Mouse (Mus musculus) cerebellum, postnatal 4 days (tissue): ENCODE measurements around the gene Gli1.

Experiments
- DNase-seq, 2 experiments: peaks; one replicate each; pipeline ENCODE4 v3.0.0; 2022; ENCODE audit warnings: low spot score in 2 of 2, mixed read lengths in 1 of 2

Gene Gli1

GRCm38 (mm10) chr10:127292987-127293538 lies 48.7 kb downstream of the Gli1 start:
- DNase-seq = no peak

GRCm38 (mm10) chr10:127291881-127292638 lies 49.7 kb downstream of the Gli1 start:
- no peak for DNase-seq

DNA sequence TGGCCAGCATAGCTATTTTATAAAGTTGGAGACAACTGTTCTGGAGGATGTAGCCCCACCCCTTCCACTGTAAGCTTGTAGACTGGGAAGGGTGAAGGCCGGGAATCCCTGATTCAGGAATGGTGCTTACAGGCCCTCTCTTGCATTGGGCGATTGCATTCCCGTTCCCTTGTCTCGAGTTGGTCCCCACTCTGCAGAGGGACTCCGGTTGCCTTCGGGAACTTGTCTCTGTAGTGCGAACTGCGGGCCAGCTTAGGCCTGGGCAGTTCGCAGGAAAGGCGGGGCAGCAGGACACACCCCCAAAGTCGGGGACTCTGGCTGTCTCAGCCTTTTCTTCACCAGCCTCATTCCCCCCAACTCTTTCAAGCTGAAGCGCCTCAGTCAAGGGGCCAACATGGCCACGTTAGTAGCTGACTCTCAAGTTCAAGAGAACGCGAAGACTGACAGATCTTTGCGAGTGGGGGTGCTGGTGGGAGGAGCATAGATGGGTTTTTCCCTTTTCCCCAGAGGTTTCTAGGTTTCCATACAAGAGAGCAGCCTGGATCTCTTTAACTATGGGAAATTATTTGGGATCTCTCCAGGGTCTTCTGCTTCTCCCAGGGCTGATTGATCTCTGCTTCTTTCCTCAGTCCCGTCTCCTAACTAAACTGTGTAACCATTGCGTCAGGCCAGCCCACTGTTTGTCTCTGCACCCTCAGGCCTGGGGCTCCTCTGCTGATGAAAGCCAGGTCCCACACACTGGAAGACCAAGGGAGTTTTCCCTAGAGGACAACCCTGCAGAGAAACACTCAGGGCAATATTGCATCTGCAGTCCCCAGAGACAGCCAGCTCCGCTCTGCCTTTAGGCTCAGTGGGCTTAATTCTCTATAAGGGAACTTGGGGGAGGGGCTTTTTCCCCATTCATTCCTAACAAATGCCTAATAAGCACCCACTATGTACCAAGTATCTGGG lies 50.6 kb downstream of the Gli1 start:
- DNase-seq = peak in 1 of 2 experiments; percentile 52

- DNase-seq = peak; percentile 98 to 99
These were observed 51.4 kb downstream of the Gli1 start for GRCm38 (mm10) chr10:127290307-127290929.

DNA sequence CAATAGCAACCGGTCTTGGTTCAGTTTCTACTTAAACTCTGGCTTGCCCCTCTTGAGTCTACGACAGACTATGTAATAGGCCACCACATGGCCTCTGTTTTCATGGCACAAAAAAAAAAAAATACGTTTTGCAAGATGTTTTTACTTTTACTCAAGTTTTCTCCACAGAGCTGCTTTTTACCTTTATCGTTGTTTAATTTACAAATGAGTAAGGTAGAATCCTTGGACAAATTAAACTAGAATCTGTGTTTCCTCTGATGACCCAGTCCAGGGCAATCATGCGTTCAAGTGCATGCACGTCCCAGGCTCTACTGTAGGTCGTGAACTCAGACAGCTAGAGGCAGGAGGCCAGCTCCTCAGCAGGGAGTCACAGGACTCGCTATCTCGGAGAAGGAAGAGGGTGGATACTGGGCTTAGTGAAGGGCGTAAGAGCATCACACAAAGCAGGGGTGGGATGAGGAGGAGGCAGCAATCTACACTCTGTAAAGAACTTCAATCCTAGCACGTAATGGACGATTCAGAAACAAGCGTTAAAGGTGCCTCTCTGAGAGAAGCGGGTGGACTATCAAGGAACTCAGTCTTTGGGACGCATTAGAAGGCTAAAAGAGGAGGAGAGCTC lies 52.1 kb downstream of the Gli1 start:
- DNase-seq = peak in 1 of 2 experiments; percentile 77

DNA sequence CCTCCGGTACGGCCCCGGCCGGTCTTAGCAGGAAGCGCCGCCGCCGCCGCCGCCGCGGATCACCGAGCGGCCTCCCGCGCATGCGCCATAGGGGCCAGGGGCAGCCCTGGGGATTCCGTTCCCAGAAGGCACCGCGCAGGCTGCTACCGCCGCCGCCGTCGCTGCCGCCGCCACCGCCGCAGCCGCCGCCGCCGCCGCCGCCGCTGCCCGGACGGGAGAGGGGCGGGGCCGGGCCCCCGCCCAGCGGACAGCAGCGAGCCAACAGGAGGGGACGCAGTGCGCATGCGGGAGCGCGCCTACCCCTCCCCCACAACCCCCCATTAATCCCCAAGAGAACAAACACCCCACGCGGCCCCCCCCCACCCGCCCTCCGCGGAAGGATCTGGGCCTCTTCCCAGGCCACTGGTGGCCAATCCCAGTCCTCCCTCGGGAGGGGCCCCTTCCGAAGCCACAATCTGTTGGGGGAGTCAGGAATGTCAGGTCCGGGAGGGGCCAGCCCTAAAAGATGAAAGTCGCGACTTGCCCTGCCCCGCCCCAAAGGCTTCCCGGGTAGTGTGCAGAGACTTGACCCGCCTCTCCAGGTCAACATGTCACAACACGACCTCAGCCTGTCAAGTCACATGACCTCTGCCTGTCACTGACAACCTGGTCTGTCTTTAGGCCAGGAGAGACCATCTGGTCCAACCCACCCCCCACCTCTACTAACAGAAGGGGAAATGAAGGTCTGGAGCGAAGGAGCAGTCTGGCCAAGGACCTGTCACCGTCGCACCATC lies 52.8 kb downstream of the Gli1 start, which contains the start of gene Mbd6:
Mbd6 (minus strand) TSS at position 219 of the 773 bp plus-strand sequence.
- DNase-seq = peak; percentile 72 to 88

DNA sequence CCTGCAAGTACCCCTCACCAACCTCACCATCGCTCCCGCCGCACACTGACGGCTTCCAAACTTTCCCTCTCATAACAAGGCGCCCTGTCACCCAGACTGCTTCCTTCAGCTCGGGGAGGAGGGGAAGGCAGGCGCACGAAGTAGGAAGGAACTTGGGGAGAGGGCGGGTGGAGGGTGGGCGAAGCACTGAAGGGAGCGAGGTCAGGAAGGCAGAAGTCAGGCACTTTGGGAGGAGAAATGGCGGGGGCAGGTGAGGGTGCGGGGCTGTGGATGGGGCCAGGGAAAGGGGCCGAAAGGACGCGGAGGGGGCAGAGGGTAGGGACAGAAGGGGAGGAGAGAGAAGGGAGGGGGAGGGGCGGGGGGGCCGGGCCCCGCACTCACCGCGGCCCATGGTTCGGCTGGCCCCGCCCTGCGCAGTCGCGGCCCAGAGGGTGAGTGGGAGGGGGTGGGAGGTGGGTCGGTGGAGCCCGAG lies 53.4 kb downstream of the Gli1 start:
- DNase-seq = peak in 1 of 2 experiments; percentile 59

GRCm38 (mm10) chr10:127287936-127288293 lies 53.9 kb downstream of the Gli1 start:
- DNase-seq = no peak

DNA sequence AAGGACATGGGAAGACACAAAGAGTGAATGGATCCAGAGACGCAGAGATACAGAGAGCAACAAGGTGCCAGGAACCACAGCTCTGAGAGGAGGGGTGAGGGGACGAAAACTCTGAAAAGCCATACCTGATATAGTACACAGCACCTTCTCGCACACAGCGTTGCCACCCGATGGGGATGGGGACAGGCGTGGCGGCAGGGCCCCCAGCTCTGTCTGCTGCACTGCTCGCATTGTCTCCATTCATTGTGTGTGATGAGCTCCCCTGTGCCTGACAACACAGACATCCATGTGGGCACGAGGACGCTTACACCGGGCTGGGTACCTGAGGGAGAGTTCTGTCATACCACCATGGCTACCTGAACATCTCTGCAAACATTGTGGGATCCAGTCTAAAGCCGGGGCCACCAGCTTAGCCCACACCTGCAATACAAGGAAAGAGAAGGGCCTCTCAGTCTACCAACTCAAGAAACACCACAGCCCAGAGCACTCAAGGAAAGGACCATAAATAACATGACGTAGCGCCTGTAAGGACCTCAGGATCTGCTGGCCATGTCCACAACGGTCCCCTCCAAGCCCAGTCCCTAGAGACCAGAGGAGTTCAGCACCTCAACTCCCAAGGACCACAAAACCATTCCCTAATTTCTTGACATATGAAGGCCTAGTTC lies 54.4 kb downstream of the Gli1 start:
- DNase-seq = no peak

GRCm38 (mm10) chr10:127286730-127287129 lies 55.0 kb downstream of the Gli1 start:
- DNase-seq = no peak

DNA sequence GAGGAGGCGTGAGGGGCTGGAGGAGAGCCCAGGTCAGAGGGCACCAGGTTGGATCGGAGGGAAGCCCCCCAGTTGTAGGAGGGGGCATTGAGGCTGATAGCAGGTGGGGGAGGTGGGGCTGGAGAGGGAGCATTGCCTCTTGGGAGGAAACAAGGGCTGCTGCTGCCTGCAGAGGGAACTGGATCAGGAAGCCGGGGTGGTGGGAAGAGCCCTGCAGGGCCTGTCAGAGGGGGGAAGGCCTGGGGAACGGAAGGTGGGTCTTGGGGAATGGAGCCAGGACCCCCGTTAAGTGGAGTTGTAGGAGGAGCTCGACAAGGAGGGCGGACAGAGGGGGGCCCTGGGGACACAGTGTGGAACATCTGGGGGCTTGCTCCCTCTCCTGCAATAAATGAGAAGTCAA lies 55.6 kb downstream of the Gli1 start:
- no peak for DNase-seq

DNA sequence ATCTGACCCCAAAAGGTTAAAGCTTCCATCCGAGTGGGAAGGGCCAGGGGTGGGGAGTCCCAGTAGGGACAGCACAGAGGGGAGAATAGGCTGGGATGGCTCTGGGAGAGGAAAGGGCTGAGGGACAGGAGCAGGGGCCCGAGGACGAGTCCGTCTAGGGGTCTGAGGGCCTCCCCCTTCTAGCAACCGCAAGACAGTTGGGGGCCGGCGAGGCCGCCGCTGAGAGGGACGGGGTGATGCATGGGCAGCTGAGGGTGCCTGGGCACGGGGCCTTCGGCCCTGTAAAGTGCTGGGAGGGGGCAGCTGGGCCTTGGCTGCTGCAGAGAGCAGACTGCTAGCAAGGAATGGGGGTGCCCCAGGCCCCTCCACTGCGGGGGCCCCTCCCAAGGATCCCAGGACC lies 56.1 kb downstream of the Gli1 start:
- DNase-seq = no peak

DNA sequence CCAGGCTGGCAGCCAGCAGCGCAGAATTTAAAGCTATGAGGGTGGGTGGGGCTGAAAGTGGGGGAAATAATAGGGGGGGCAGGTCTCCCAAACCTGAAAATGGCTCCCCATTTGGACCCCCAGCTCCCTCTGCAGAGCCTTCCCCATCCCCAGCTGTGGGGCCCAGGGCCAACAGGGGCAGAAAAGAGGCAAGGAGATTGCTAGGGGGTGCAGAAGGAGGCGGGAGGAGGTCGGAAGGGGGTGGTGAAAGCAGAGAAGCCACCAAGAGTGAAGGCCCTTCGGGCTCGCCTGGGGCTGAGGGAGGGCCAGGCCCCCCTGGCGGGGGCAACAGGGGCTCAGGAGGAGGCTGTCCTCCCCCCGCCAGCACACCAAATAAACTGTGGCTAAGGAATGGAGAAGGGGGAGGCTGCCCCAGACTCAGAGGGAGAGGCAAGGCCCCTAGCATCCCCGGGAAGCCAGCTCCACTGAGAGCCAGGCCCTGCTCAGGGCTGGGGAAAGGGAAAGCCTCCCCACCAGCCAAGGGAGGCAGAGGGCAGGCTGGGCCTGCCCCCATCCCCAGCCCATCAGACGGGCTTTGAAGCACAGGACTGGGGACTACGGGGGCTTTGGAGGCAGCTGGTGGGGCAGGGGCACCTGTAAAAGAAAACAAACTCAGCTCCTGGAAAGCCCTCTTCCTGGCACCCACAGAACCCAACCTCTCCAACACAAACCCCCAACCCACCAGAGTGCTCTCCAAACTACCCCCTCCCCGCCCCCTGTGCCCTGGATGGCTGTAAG lies 56.9 kb downstream of the Gli1 start:
- no peak for DNase-seq

DNA sequence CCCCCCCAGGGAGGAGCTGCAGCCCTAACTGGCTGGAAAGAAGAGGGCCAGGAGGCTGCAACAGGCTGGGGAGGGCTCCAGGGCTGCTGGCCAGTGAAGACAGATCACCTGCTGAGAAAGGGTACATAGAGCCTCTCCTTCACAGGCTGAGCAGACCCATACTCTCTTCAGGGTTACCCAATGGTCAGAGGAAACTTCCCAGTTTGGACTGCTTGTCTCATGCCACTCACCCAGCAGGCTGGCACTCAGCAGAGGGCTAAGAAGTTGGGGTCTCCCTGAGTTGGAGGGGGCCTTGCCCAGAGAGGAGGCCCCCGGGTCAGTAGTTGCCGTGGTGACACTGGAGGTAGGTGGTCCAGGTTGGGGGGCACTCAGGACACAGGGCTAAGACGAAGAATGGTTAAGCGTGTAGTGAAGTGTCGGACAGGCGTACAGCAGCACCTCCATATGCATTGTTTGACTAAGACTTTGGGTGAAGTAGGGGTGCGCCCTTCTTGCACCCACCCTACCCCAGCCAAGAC lies 57.6 kb downstream of the Gli1 start:
- no peak for DNase-seq

DNA sequence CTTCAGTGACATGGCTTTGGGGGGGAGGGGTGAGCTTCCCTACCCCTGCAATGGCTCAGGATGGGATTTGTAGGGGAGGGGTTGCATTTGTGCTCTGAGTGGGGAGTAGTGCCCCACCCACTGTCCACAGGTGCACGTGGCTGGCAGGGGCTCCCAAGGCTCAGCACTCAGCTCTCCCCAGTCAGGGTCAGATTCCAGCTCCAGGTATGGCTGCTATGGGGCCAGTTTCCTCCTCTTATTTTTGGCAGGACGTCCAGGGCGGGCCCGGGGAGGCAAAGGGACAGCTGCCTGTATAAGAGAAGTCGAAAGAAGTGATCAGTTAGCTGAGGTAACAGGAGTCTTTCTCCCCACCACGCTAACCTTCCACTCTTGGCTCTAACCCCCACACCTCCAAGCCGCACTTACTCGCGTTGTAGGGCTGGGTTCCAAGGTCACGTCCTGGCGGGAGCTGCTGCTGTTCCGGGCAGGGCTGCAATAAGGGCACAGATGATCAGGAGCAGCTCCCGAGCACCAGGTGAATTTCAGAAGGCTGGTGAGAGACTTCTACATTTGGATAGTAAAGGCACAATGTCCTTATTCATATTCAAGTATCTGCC lies 59.1 kb downstream of the Gli1 start:
- no peak for DNase-seq

GRCm38 (mm10) chr10:127281316-127281715 lies 60.5 kb downstream of the Gli1 start:
- no peak for DNase-seq
